Mouse (Mus musculus) neural tube, embryonic 12.5 days (tissue): ENCODE results near the gene Amigo1. TPM values are rescaled to one million over a fixed set of nuclear protein-coding genes. Genes with fewer than 3 reads are reported as not detected.
A peak's percentile ranks its signal among the peaks of the same experiment; 100 is the strongest.

Experiments
- ATAC-seq: fragments of 200-750 bp; cut with Nextera tagmentation; 2 replicates; pipeline ENCODE4 v1.8.0; 2017; ENCODE audit warnings: low read depth, mild to moderate bottlenecking, moderate TSS enrichment, moderate library complexity; ENCODE audit not compliant: low FRiP score
- H3K27ac ChIP-seq: fragments of 300-500 bp; sonication (generic); 2 replicates; pipeline ENCODE4 v1.5.1; 2016
- H3K27me3 ChIP-seq: fragments of 300-500 bp; sonication (generic); replicated peaks from 2 replicates; pipeline ENCODE4 v1.6.1; 2016; ENCODE audit warnings: mild to moderate bottlenecking
- H3K36me3 ChIP-seq: fragments of 300-500 bp; sonication (generic); 2 replicates; pipeline ENCODE4 v1.6.1; 2016; ENCODE audit warnings: mild to moderate bottlenecking
- H3K4me1 ChIP-seq: fragments of 300-500 bp; sonication (generic); 2 replicates; pipeline ENCODE4 v1.6.1; 2016
- H3K4me2 ChIP-seq: fragments of 300-500 bp; sonication (generic); replicated peaks from 2 replicates; pipeline ENCODE4 v1.6.1; 2016; ENCODE audit warnings: mild to moderate bottlenecking
- H3K4me3 ChIP-seq: fragments of 300-500 bp; sonication (generic); 2 replicates; pipeline ENCODE4 v1.5.1; 2016
- H3K9ac ChIP-seq: fragments of 300-500 bp; sonication (generic); 2 replicates; pipeline ENCODE4 v1.6.1; 2016; ENCODE audit warnings: mild to moderate bottlenecking
- H3K9me3 ChIP-seq: fragments of 300-500 bp; sonication (generic); 2 replicates; pipeline ENCODE4 v1.6.1; 2016; ENCODE audit warnings: mild to moderate bottlenecking
- WGBS: fragments of 180-500 bp; shearing (Covaris S2); methylation state at CpG from one replicate; pipeline ENCODE4 v1.1.7; 2016; 5-methylcytosine and 5-hydroxymethylcytosine counted together
- polyA plus RNA-seq: library from polyadenylated mRNA; unstranded; fragments of >200 nt; fragmentation: Nextera tagmentation; extraction: Ambion mirVana; gene quantifications from 2 replicates; pipeline ENCODE4 v1.2.1, GENCODE M21; 2016

Gene Amigo1
- polyA plus RNA-seq, 1 experiment from 2014 or later: 20.0 TPM

- H3K9ac ChIP-seq: no peak overlapping the region
- peak; percentile 23 for ATAC-seq
- no peak overlapping the region for H3K4me3 ChIP-seq
- 17% methylated on average over 9 of the region's 9 CpGs for WGBS
- H3K27me3 ChIP-seq: no peaks in the 10 kb centered on the region
- H3K36me3 ChIP-seq: no peaks in the 10 kb centered on the region
- peak overlapping the region; percentile 47 for H3K4me2 ChIP-seq
- H3K27ac ChIP-seq: no peak overlapping the region
- H3K4me1 ChIP-seq: peaks cover 38% of the 10 kb centered on the region
- H3K9me3 ChIP-seq: no peaks in the 10 kb centered on the region
These were observed 21.3 kb upstream of the Amigo1 start for GRCm38 (mm10) chr3:108164807-108165206.

- H3K4me1 ChIP-seq: peaks cover 38% of the 10 kb centered on the region
- WGBS: 24% methylated on average over 10 of the region's 10 CpGs
These were observed 20.4 kb upstream of the Amigo1 start for GRCm38 (mm10) chr3:108165532-108166315.

GRCm38 (mm10) chr3:108166486-108167211 lies 19.5 kb upstream of the Amigo1 start:
- H3K4me1 ChIP-seq: peaks cover 38% of the 10 kb centered on the region
- no peaks in the 10 kb centered on the region for H3K27me3 ChIP-seq
- 0 out of 2 replicates have a peak overlapping the region, but pooled peaks have one; percentile 29 for H3K9ac ChIP-seq
- no peaks in the 10 kb centered on the region for H3K9me3 ChIP-seq
- H3K27ac ChIP-seq: peak overlapping the region; percentile 32; the same call in 1 of the 2 replicates
- 2% methylated on average over 9 of the region's 11 CpGs for WGBS
- no peaks in the 10 kb centered on the region for H3K36me3 ChIP-seq
- H3K4me3 ChIP-seq: no peak overlapping the region
- ATAC-seq: peak; percentile 74
- H3K4me2 ChIP-seq: peak overlapping the region; percentile 32

More at GRCm38 (mm10) chr3:108165532-108166315, 20.4 kb upstream of the Amigo1 start:
- Histone ChIP-seq H3K4me3 (no peak overlapping the region), H3K9me3 (no peaks in the 10 kb centered on the region), H3K36me3 (no peaks in the 10 kb centered on the region), H3K27me3 (no peaks in the 10 kb centered on the region), H3K9ac (0 out of 2 replicates have a peak overlapping the region, but pooled peaks have one; percentile 17), H3K27ac (peak overlapping the region; percentile 59), H3K4me2 (peak overlapping the region; percentile 47; the same call in 1 of the 2 replicates)
- ATAC-seq: 0 out of 2 replicates have a peak, but pooled peaks have one; percentile 5

GRCm38 (mm10) chr3:108167499-108167898 lies 18.6 kb upstream of the Amigo1 start:
- Histone ChIP-seq H3K4me2 (peak overlapping the region; percentile 32; the same call in 1 of the 2 replicates), H3K4me1 (peaks cover 38% of the 10 kb centered on the region), H3K27ac (no peak overlapping the region), H3K4me3 (no peak overlapping the region), H3K9ac (no peak overlapping the region), H3K27me3 (no peaks in the 10 kb centered on the region), H3K36me3 (no peaks in the 10 kb centered on the region), H3K9me3 (no peaks in the 10 kb centered on the region)
- no peak for ATAC-seq
- 42% methylated on average over 14 of the region's 14 CpGs for WGBS

GRCm38 (mm10) chr3:108169199-108169598 lies 16.9 kb upstream of the Amigo1 start:
- WGBS: 29% methylated on average over 3 of the region's 3 CpGs

GRCm38 (mm10) chr3:108174672-108175531 lies 11.2 kb upstream of the Amigo1 start:
- ATAC-seq: peak; percentile 83
- Histone ChIP-seq H3K4me2 (peak overlapping the region; percentile 30), H3K4me3 (no peak overlapping the region), H3K4me1 (peaks cover 9% of the 10 kb centered on the region), H3K36me3 (no peaks in the 10 kb centered on the region), H3K27ac (no peak overlapping the region), H3K9me3 (no peaks in the 10 kb centered on the region), H3K9ac (no peak overlapping the region; the same call in 1 of the 2 replicates), H3K27me3 (no peaks in the 10 kb centered on the region)
- WGBS: 13% methylated on average over 14 of the region's 14 CpGs

More at GRCm38 (mm10) chr3:108169199-108169598, 16.9 kb upstream of the Amigo1 start:
- Histone ChIP-seq H3K27ac (no peak overlapping the region), H3K9ac (no peak overlapping the region), H3K36me3 (no peaks in the 10 kb centered on the region), H3K27me3 (no peaks in the 10 kb centered on the region), H3K4me2 (no peak overlapping the region; the same call in 1 of the 2 replicates), H3K4me1 (peaks cover 38% of the 10 kb centered on the region), H3K4me3 (no peak overlapping the region), H3K9me3 (no peaks in the 10 kb centered on the region)
- ATAC-seq: no peak

- no peak overlapping the region for H3K4me2 ChIP-seq
- no peaks in the 10 kb centered on the region for H3K36me3 ChIP-seq
- ATAC-seq: no peak
- peaks cover 9% of the 10 kb centered on the region for H3K4me1 ChIP-seq
- no peak overlapping the region for H3K27ac ChIP-seq
- no peaks in the 10 kb centered on the region for H3K9me3 ChIP-seq
- no peak overlapping the region for H3K9ac ChIP-seq
- 82% methylated on average over 7 of the region's 7 CpGs for WGBS
- H3K27me3 ChIP-seq: no peaks in the 10 kb centered on the region
- H3K4me3 ChIP-seq: no peak overlapping the region
These were observed 7.1 kb upstream of the Amigo1 start for GRCm38 (mm10) chr3:108178756-108179715.

- Histone ChIP-seq H3K4me2 (no peak overlapping the region), H3K9me3 (no peaks in the 10 kb centered on the region), H3K9ac (no peak overlapping the region), H3K4me3 (no peak overlapping the region), H3K36me3 (no peaks in the 10 kb centered on the region), H3K4me1 (peaks cover 3% of the 10 kb centered on the region), H3K27me3 (no peaks in the 10 kb centered on the region), H3K27ac (no peak overlapping the region)
- 56% methylated on average over 2 of the region's 2 CpGs for WGBS
- ATAC-seq: no peak
These were observed 5.6 kb upstream of the Amigo1 start for GRCm38 (mm10) chr3:108180514-108180913.

GRCm38 (mm10) chr3:108184742-108185141 lies 1.4 kb upstream of the Amigo1 start:
- Histone ChIP-seq H3K9ac (no peak overlapping the region), H3K9me3 (no peaks in the 10 kb centered on the region), H3K36me3 (peaks cover 6% of the 10 kb centered on the region; the same call in 1 of the 2 replicates), H3K27me3 (0 out of 2 replicates have a peak, but pooled peaks cover 5% of the 10 kb centered on the region), H3K4me1 (peaks cover 28% of the 10 kb centered on the region), H3K27ac (no peak overlapping the region), H3K4me2 (no peak overlapping the region), H3K4me3 (no peak overlapping the region)
- WGBS: 72% methylated on average over 3 of the region's 3 CpGs
- ATAC-seq: no peak

GRCm38 (mm10) chr3:108185460-108186097 lies 556 bp upstream of the Amigo1 start:
- no peak for ATAC-seq
- H3K4me3 ChIP-seq: peak overlapping the region; percentile 80
- H3K36me3 ChIP-seq: peaks cover 6% of the 10 kb centered on the region; the same call in 1 of the 2 replicates
- H3K4me1 ChIP-seq: peaks cover 30% of the 10 kb centered on the region
- no peak overlapping the region for H3K9ac ChIP-seq
- 3% methylated on average over 16 of the region's 16 CpGs for WGBS
- H3K27ac ChIP-seq: no peak overlapping the region
- 0 out of 2 replicates have a peak, but pooled peaks cover 5% of the 10 kb centered on the region for H3K27me3 ChIP-seq
- no peaks in the 10 kb centered on the region for H3K9me3 ChIP-seq
- peak overlapping the region; percentile 93 for H3K4me2 ChIP-seq
